Mouse (Mus musculus) lung, postnatal 4 days (tissue): ENCODE measurements around the gene Szrd1.
A peak's percentile ranks its signal among the peaks of the same experiment; 100 is the strongest.

Experiments
- DNase-seq, 2 experiments: peaks; one replicate each; pipeline ENCODE4 v3.0.0; 2021

Gene Szrd1

GRCm38 (mm10) chr4:141066709-141067515, 72.7 kb downstream of the Szrd1 start:
- peak; percentile 63 to 79 for DNase-seq

GRCm38 (mm10) chr4:141065123-141065522, 74.5 kb downstream of the Szrd1 start:
- DNase-seq: peak; percentile 86 to 89

- DNase-seq: no peak
These were observed 75.4 kb downstream of the Szrd1 start for GRCm38 (mm10) chr4:141064104-141064659.
